Mouse (Mus musculus): ENCODE results near the gene Col5a3. TPM values are rescaled to one million over a fixed set of nuclear protein-coding genes. Genes with fewer than 3 reads are reported as not detected.
A peak's percentile ranks its signal among the peaks of the same experiment; 100 is the strongest.

The Col5a3 gene
- total RNA-seq, 2 experiments from 2014 or later = 26.1 to 33.6 TPM

DNA sequence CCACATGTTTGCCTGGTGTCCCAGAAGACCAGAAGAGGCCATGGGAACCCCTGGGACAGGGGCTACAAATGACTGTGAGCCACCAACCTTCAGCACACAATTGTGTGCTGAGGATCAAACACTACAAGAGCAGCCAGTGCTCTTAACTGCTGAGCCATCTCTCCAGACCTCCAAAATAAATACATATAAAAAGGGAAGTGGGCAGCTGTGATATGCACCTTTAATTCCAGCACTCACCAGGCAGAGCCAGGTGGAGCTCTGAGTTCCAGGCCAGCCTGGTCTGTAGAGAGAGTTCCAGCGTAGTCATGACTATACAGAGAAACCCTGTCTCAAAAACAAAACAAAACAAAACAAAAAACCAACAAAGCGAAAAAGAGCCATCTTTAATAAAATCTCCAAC is 60.5 kb downstream of the Col5a3 start:
- no peak for DNase-seq
- intact Hi-C loops (cut with DNase I) = no loop called here

DNA sequence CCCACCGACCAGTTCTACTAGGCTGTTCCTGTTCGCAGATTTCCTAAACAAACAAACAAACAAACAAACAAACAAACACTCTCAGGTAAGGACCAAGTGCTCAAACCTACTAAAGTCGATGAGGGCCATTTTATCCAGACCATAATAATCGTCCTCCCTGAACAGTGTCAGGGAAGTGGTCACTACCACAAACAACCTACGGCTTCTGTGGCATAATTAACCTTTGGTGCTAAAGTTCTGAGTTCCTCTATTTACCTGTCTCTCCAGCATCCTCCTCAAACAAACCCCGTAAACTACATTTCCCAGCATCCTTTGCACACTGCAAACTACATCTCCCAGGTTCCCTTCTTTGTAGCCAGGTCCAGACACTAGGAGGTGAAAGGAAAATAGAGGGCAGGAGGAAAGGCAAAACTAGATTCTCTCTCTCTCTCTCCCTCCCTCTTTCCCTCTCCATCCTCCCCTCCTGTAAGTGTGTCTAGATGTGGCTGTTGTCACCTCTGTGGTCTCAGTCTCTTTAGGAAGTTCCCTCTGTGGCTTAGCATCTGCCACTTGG is 63.3 kb downstream of the Col5a3 start:
- no peak for DNase-seq

DNA sequence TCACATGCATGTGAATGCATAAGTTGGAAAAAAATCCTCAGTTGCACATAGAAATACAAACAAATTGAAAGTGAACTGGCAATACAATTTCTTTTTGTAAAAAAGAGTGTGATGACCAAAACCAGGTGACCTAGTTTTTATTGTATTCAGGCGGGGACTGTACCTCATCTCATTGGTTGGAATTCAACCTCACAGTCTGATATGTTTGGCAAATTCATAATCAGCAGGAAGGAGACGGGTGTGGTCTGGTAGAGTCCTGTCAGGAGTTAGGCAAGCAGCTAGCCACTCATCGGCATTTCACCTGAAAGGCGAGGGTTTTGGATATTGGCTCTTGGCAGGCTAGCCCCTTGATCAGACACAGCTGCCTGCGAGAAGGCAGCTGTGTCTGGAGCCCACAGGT is 65.7 kb downstream of the Col5a3 start:
- no peak for DNase-seq
- intact Hi-C loops (cut with DNase I) = no loop called here

More for the DNA sequence above, 63.3 kb downstream of the Col5a3 start:
- intact Hi-C loops (cut with DNase I) = no loop called here

DNA sequence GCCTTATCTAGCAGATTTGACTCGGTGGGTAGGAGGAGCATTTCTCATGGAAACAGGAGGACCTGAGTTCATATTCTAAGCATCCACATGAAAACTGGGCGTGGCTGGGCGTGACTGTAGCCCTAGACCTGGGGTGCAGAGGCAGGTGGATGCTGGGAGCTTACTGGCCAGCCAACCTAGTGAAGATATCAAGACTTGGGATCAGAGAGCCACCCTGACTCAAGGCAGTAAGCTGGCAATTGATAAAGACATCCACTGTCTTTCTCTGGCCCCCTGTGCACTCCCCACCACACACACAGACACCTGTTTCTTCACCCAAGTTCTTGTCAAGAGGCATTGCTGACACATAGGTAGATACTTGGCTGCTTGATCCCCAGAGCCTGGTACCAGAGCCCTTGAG is 66.3 kb downstream of the Col5a3 start:
- intact Hi-C loops (cut with DNase I) = no loop called here
- no peak for DNase-seq

DNA sequence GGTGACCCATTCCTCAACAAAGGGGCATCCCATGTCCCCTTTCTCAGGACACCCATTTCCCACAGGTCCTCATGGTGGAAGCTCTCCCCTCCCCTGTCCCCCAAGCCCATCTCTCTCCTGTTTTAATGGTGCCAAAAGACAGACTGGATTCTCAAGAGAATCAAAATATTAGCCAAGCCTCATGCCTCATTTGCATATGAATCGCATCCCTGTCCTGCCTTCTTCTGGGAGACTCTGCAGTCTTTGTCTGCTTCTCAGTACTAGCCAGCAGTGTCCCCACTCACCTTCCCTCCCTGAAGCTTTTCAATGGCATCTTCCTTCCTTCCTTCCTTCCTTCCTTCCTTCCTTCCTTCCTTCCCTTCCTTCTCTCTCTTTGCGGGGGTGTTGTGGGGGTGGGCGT is 67.2 kb downstream of the Col5a3 start:
- intact Hi-C loops (cut with DNase I) = no loop called here
- DNase-seq = no peak

DNA sequence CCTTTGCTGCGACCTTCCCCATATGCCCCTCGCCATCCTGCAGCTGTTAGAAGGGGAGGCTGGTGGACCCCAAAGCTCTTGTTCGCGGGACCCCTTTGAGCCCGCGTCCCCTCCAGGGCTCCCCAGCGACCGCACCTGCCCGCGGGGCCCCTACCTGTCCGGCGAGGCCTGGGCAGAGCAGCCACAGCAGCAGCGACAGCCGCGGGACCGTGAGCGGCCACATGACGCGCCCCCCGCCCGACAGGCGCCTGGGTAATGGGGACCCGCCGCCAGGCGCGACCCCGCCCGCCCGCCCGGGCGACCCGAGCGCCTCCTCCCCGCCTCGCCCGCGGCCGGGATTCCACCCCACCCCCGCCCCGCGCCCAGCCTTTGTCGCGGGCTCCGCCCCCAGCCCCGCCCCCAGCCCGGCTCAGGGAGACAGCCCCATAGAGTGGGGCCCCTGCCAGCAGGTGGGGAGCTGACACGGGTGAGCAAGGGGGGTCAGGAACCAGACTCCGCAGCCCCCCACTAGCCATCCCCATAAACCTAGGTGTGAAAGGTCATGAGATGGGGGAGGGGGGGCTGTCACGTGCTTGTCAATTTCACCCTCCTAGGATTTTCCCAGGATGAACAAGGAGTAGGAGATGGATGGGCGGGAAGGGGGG is 68.7 kb downstream of the Col5a3 start, which contains the start of gene Olfm2:
Gene Olfm2 (minus strand): TSS at position 333 of the 644 bp plus-strand sequence.
- DNase-seq = no peak
- intact Hi-C loops (cut with DNase I) = no loop called here

DNA sequence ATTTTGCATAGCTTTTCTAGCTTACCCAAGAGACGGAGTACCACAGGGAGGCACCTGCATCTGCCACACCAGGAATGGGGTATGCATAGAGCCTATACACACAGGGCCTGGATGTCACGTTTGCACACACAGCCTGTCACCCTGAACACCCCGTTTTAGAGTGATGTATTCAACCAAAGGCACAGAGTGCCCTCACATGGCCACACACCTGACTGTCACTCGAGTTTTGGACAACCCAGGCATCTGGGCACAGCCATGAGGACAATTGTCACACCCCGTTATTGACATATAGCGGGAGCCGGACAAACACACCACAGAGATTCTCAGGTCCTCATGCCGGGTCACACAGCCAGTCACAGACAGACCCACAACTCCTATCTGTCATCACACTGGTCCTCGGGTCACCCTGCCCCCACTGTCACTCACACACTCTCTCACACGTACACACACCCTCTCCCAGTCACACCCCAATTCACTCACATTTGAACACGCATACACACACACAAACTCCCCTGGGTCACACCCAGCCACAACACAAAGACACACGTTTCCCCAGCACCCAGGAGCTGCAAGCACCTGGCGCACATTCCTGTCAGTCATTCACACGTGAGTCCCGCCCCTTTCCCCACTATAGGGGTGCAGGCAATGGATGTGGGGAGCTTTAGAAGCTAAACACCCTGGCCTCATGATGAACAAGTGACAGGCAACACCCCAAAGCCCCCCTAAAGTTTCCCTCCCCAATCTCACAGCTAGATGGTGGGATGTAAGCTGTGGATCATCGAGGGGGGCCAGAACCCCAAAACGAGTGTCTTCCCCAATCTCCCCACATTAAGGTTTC is 69.5 kb downstream of the Col5a3 start:
- intact Hi-C loops (cut with DNase I) = no loop called here

DNA sequence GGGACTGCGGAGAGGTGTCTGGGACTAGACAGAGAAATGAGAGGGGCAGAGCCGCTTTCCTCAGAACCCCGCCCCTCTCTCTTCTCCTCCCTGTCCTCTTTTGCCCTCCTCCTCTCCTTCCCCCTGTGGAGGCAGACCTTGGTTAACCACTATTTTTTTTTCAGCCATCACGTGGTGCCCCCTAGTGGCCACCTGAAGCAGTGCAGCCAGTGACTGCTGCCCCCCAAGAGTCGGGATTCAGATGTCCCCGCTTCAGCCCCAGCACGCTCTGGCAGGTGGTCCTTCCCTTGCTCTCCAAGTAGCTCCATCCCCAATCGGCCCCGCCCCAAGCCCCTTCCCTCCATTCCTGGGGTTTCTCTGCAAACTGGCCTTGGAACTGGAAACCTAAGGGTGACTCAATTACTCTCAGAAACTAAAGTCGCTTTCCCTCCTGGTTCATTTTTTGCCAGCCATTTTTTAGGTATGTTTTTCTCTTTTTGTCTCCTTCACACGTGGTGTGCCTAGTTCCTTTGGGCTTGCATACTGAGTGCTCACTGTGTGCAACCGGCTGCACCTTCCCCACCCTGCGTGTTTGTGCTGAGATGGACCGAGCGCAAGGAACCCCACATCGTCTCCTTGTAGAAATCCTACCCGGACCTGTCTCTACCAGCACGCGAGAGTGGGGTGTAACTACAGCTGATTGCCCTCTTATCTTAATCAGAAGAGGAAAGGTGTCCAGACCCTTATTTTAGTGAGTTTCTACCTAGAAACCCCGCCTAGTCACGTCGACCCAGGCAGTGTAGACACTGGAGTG is 70.7 kb downstream of the Col5a3 start:
- no peak for DNase-seq
- intact Hi-C loops (cut with DNase I) = no loop called here

More for the DNA sequence above, 69.5 kb downstream of the Col5a3 start:
- DNase-seq = no peak

DNA sequence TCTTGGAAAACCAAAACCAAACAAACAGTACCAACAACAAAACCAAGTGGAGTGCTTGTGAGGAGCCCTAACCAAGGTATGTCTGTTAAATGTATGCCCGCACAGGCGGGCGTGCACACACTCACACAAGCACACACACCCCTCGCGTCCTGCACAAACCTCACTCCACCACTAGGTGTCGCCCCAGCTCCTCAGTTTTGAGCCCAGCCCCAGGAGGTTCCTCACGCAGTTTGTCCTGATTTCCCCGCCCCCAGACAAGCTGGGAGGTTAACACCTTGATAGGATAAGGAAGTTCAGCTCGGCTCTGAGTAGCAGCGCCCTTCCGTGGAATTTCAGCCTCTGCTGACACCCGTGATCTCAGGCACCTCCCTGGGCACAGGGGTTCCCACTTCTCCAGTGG is 74.5 kb downstream of the Col5a3 start:
- intact Hi-C loops (cut with DNase I) = loop anchor here (1.0 kb wide), 2 partner anchors 64 to 91 kb away; no protein-coding TSS in a partner anchor
- DNase-seq = peak; percentile 68 to 82

DNA sequence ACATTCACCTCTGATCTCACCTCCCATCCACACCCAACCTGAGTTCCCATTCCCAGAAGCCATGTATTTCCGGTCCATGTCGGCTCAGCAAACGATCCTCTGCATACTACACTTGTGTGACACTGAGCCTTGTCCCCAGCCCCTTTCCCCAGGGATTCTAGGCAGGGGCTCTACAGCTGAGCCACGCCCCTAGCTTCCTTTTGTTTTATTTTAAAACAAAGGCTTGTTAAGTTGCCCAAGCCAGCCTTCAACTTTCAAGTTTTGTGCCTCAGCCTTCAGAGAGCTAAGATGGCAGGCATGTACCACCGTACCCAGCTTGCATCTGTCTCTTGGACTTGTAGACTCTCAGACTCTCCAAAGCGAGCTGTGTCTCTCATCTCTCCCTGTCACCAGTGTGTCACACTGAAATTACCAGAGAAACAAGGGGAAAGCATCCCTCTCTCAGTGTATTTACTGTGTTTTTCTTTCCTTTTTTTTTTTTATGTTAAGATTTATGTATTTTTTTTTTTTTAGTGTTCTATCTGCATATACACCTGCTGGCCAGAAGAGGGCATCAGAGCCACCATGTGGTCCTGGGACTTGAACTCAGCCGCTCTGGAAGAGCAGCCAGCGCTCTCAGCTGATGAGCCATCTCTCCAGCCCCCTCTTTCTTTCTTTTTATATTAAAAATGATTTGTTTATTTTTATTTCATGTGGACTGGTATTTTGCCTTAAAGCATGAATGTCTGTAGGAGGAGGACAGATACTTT is 76.4 kb downstream of the Col5a3 start:
- intact Hi-C loops (cut with DNase I) = no loop called here
- no peak for DNase-seq

DNA sequence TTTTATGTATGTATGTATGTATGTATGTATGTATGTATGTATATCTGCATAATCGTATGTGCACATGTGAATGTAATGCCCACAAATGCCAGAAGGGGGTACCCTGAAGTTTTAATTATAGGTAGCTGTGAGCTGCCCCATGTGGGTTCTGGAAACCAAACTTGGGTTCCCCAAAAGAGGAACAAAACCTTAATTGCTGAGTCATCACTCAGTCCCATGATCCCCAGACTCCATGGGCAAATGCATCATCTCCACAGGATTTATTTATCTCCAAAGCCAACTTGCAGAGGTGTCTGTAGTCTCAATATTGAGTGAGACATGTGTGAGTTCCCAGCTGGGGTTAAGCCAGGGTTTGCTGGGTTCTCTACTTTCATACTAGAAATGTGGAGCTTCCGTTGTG is 77.6 kb downstream of the Col5a3 start:
- intact Hi-C loops (cut with DNase I) = no loop called here
- DNase-seq = no peak

DNA sequence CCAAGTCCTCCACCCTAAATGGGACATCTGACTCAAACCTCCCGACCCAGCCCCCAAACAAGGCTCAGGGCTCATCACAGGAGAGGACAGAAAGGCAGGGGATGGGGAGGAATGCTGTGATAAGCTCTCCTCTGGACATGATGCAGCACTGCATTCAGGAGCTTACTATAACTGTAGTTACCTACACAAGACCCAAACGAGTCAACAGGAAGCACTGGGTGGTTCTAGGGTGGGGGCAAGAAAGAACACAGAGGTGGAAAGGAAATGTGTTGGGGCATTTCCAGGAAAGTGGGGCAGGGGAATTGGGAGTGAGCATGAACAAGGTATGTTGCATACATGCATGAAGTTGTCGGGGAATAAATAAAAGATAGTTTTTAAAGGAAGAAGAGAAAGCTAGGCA is 80.2 kb downstream of the Col5a3 start:
- DNase-seq = no peak
- intact Hi-C loops (cut with DNase I) = no loop called here

DNA sequence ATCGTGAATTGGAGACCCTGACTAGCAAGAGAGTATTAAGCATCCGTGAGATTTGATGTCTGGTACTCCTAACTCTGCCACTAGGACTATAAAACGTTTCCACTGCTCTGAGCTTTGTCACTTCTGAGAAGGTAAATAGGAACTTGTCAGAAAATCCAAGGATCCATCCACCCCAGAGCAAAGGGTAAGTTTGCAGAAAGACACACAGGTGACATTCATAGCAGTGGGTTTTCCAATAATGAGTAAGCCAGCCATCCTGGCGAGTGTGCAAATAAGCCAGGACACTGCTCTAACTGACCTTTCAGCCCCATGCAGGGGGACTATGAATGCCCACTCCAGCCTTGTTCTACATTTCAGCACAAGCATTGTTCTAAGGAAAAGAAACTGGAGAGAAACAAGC is 83.1 kb downstream of the Col5a3 start:
- intact Hi-C loops (cut with DNase I) = no loop called here
- no peak for DNase-seq

DNA sequence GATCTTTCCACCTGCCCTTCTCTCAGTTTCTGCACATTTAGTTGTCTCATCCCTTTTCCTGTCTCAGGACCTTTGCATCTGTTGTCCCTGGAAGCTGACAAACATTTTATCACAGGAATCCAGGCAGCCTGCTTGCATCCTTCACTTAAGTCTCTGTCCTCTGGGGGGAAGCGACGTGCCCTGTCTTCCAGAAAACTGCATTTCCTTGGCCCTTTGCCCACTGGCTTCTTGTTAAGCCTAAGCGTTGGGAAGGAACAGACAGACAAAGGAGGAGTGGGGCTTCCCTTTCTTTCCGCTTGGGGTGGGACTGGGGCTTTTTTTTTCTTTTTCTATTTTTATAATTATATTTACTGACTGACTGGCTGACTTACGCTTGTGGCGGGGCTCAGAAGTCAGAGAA is 85.4 kb downstream of the Col5a3 start:
- intact Hi-C loops (cut with DNase I) = no loop called here
- no peak for DNase-seq

DNA sequence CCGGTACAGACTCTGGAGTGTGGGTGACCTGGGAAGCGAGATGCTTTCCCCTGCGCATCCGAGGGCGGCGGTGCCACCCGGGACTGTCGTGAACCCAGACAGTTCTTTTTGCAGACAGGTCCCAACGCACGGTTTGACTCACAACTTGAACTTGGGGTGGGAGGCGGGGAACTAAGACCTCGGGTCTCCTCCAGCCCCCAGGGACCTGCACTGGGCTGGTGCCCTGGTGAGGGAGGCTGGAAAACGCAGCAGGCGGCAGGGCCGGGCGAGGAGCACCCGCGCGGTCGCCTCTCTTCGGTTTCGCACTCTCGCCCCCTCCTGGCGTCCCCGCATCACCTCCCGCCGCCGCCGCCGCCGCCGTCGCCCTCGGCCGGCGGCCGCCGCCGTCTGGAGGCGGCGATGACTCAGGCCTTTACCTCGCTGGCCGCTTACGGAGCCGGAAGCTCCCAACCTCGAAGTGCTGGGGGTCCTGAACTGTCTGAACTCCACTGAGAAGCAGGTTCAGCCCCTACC is 87.2 kb downstream of the Col5a3 start:
- DNase-seq = peak; percentile 32 to 39
- intact Hi-C loops (cut with DNase I) = loop anchor here (2.0 kb wide), 1 partner anchor 65 kb away; no protein-coding TSS in a partner anchor

DNA sequence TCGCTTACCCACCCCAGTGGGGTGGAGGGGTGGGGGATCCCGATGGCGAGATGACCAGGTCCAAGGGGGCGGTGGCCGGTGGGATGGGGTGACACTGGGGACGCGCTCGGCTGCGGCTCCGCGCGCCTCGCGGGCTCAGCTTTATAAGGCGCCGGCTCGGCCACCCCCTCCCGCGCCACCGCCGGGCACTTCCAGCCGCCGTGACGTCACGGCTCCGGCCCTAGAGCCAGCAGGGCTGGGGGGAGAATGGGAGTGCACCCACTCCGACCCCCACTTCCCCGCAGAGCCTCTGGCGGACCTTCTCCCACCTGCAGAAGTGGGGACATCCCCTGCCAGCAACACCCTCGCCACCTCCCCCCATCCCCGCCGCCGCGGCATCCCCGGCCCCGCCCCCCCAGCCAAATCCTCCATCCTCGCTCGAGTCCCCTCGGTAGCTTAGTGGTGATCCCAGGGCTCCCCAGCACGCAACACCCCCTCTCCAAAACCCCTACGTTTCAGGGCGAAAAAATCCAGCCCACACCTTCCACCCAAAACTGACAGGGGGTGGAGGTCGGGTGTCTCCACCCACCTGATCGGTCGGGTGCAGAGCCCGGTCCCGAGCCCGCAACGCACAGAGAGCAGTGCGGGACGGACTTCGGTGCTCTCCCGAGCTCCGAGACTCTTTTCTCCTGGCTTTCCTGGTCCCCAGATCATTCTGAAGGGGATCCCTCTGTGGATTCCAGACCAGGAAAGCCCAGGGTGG is 87.8 kb downstream of the Col5a3 start:
- DNase-seq = no peak
- intact Hi-C loops (cut with DNase I) = loop anchor here (2.0 kb wide), 1 partner anchor 64 kb away; no protein-coding TSS in a partner anchor

DNA sequence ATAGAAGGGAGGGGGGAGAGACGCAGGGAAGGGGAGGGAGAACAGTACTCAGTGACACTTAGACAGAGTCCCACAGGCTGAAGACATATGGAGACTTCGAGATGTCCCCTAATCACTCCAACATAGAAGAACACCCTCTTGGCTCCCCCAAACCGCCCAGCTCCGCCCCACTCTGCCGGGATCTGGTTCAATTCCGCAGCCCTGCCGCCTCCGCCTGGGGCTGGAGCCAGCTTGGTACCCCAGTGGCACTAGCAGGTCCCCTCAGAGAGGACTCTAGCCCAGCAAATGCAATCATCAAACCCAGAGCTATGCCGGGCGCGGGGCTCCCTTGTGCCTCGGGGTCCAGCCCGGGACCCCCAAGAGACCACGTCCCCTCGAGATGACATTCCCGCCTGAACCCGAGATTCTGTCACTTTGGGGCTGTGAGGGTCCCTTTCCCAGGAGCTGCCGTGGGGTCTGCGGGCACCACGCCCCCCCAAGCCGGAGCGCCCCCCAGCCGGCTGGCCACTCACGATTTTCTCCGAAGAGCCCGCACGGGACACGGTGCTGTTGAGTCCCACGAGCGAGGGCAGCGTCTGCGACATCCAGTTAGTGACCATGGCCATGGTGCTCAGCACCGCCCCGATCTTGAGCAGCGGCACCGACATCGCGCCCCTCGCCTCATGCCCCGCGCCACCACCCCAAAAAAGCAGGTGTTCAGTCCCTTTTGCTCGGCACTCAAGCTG is 88.6 kb downstream of the Col5a3 start:
- no peak for DNase-seq
- intact Hi-C loops (cut with DNase I) = loop anchor here (2.0 kb wide), 1 partner anchor 63 kb away; no protein-coding TSS in a partner anchor

DNA sequence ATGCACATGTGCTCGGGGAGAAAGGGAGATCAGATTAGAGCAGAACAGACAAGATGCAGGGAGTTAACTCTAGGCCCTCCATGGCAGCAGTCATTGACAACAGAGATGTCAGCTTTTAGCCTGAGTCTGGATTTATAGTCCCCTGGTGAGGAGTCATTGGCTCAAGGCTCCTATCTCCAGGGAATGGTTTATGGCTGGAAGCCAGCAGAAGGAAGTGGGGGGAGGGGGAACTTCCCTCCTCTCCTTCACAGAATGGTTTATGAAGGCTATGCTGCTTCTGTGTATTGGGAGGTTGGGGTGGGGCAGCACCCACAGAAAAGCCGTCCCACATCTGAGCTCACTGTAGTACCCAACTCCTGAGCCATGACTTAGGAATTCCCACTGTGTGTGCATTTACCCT is 93.3 kb downstream of the Col5a3 start:
- DNase-seq = no peak
- intact Hi-C loops (cut with DNase I) = no loop called here
